Mouse (Mus musculus): ENCODE data around the gene Stard9. TPM values are rescaled to one million over a fixed set of nuclear protein-coding genes. Genes with fewer than 3 reads are reported as not detected.

Gene Stard9
- 10 to 100 TPM; 12.4 to 18.7 TPM for total RNA-seq (2023)

DNA sequence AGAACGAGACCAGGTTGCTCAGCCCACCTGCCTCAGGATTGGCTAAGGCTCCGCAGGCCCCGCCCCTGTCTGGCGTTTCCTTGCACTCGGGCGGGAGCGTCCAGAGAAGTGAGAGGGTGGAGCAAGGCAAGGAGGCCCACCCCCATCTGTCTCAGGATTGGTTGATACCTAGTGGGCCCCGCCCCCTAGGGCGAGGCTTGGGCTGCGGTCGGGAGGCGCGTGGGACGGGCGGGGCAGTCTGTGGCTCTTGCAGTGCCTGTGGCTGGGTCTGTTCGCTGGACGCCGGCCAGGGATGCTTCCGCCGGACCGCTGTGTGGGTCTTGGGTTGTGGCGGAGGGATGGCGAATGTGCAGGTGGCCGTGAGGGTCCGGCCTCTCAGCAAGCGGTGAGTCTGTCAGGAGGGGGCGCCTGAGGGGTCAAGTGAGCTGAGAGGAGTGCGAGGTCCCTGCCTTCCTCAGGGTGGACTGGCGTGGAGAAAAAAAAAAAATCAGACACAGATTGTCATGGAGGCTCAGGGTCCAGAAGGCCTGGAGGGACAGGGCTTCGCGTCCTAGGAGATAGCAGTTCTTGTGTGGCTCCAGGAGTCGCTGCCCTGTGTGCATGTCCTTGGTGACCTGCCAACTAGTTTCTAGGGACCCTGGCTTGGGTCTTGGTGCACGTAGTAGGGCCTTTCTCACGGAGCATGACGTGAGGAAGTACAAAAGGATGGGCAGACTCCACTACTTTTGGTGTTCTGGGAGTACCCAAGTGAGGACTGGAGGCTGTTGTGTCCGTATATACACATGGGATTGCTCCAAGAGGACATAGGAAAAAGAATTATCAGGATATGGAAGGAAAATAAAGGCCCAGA, at the start of gene Stard9:
Gene Stard9 (plus strand): TSS at position 236 of the 850 bp plus-strand sequence.

DNA sequence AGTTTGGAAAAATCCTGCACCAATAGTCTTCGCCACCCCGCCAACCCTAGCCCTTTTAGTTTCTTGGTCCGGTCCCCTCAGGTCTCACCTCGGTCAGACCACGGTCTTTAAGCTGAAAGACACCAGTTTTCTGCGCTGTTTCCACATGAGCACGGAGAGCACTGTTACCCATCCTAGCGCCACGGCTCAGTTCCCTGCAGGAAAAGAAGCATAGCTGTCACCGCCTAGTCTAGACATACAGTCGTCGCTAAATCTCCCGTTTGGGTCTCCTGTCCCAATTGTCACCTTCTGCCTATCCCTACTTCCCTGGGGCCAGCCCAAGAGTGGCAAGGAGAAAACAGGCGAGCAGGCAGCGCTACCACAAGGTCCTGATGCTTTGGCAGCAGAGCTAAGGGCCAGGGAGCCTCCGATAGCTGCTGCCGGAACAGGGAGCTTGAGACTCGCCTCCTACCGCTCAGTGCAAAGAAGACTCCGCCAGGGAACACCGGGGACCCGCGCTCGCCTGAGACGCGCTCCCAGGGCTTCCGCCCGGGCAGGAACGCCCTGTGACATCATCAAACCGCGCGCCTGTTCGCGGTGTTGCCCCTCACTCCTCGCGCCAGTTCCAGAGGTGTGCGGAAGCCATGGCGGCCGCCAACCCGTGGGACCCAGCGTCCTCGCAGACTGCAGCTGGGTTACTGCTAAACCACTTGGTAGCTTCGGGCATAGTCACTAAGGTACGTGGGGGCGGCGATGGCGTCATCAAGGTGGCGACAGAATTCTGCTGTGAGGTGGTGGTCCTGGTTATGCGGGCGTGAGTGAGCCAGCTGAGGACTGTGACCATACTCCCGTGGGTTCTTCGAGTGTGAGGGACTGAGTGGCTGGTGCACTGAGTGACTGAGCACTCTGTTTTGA, 19.8 kb upstream of the Stard9 start, which contains the start of the genes Haus2 and Lrrc57:
Gene Haus2 (plus strand): TSS at position 554 of the 894 bp plus-strand sequence.
Gene Lrrc57 (minus strand): TSS at position 691 of the 894 bp plus-strand sequence.

Other genes starting within 250 kb of the Stard9 start
- gene Ganc, start 225.2 kb upstream of the Stard9 start, total RNA-seq (2023) = 10 to 100 TPM; 11.9 to 15.3 TPM
- 10 to 100 TPM; 25.2 to 28.5 TPM for gene Tmem87a, start 225.0 kb upstream of the Stard9 start, total RNA-seq (2023)
- gene Capn3, start 173.1 kb upstream of the Stard9 start, total RNA-seq (2023) = under 1 TPM; 0.16 to 0.31 TPM
- 10 to 100 TPM; 74.4 to 82.8 TPM for gene Zfp106, start 65.3 kb upstream of the Stard9 start, total RNA-seq (2023)
- gene Snap23, start 61.5 kb upstream of the Stard9 start, total RNA-seq (2023) = 100 to 1,000 TPM; 119 to 145 TPM
- 10 to 100 TPM; 13.4 to 14.3 TPM for gene Haus2, start 19.7 kb upstream of the Stard9 start, total RNA-seq (2023)
- 10 to 100 TPM; 18.6 to 20.7 TPM for gene Lrrc57, start 19.6 kb upstream of the Stard9 start, total RNA-seq (2023)
- gene Cdan1, start 221.0 kb downstream of the Stard9 start, total RNA-seq (2023) = 10 to 100 TPM; 19.0 to 22.4 TPM
- 1 to 10 TPM; 3.9 to 5.8 TPM for gene Ttbk2, start 221.5 kb downstream of the Stard9 start, total RNA-seq (2023)

Measured in neutrophil, adult 59 days (primary cell).